Mouse (Mus musculus) stomach, embryonic 16.5 days (tissue): ENCODE data around the gene Spag9. TPM values are rescaled to one million over a fixed set of nuclear protein-coding genes. Genes with fewer than 3 reads are reported as not detected.
A peak's percentile ranks its signal among the peaks of the same experiment; 100 is the strongest.

Experiments used
- ATAC-seq: fragments of 200-750 bp; cut with Nextera tagmentation; 2 replicates; pipeline ENCODE4 v1.8.0; 2017; ENCODE audit warnings: moderate number of reproducible peaks, moderate TSS enrichment; ENCODE audit not compliant: insufficient read depth, low FRiP score
- H3K27ac ChIP-seq: fragments of 300-500 bp; sonication (generic); 2 replicates; pipeline ENCODE4 v1.5.1; 2014; ENCODE audit warnings: low read length
- H3K27me3 ChIP-seq: fragments of 300-500 bp; sonication (generic); 2 replicates; pipeline ENCODE4 v1.6.1; 2014; ENCODE audit warnings: low read length, control low read depth, mixed read lengths; ENCODE audit not compliant: control insufficient read depth, insufficient read depth
- H3K36me3 ChIP-seq: fragments of 300-500 bp; sonication (generic); 2 replicates; pipeline ENCODE4 v1.6.1; 2014; ENCODE audit warnings: low read length; ENCODE audit not compliant: control insufficient read depth, insufficient read depth
- H3K4me1 ChIP-seq: fragments of 300-500 bp; sonication (generic); 2 replicates; pipeline ENCODE4 v1.6.1; 2014; ENCODE audit warnings: low read length, control low read depth, mixed read lengths; ENCODE audit not compliant: control insufficient read depth, insufficient read depth
- H3K4me2 ChIP-seq: fragments of 300-500 bp; sonication (generic); 2 replicates; pipeline ENCODE4 v1.6.1; 2014; ENCODE audit warnings: low read depth, low read length, mixed read lengths
- H3K4me3 ChIP-seq: fragments of 300-500 bp; sonication (generic); replicated peaks from 2 replicates; pipeline ENCODE4 v1.5.1; 2014; ENCODE audit warnings: mild to moderate bottlenecking, low read length
- H3K9ac ChIP-seq: fragments of 300-500 bp; sonication (generic); 2 replicates; pipeline ENCODE4 v1.6.1; 2014; ENCODE audit warnings: low read length
- H3K9me3 ChIP-seq: fragments of 300-500 bp; sonication (generic); replicated peaks from 2 replicates; pipeline ENCODE4 v1.6.1; 2016; ENCODE audit warnings: low read length, control low read depth; ENCODE audit not compliant: control insufficient read depth
- WGBS: fragments of 180-500 bp; shearing (Covaris S2); extraction: QIAGEN DNeasy Blood & Tissue Kit; methylation state at CpG from one replicate; pipeline ENCODE4 v1.1.7; 2014; 5-methylcytosine and 5-hydroxymethylcytosine counted together
- polyA plus RNA-seq: library from polyadenylated mRNA; unstranded; fragments of >200 nt; fragmentation: Nextera tagmentation; extraction: Ambion mirVana; gene quantifications from 2 replicates; pipeline ENCODE4 v1.2.1, GENCODE M21; 2015

The Spag9 gene
- polyA plus RNA-seq, 1 experiment from 2014 or later: 31.0 TPM

DNA sequence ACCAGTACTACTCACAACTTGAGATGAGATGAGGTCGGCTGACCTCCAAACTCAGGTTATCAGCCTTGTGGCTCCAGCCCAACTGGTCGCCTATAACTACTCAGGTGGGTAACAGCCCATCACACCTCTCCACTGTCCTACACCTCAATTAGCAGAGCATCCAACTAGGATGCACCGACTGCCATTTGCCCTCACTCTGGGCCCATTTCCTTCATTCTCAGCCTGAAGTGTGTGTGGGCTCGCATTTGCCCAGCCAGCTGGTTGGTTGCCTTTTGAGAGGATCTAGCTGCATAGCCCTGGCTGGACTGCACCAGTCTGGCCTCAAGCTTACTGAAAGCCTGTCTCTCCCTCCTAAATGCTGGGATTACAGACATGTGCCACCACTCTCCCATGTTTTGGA lies 38.1 kb upstream of the Spag9 start:
- H3K9me3 ChIP-seq: no peaks in the 10 kb centered on the region
- no peak overlapping the region for H3K27ac ChIP-seq
- H3K4me2 ChIP-seq: no peak overlapping the region
- H3K4me1 ChIP-seq: peaks cover 13% of the 10 kb centered on the region
- H3K27me3 ChIP-seq: no peaks in the 10 kb centered on the region
- no peak overlapping the region for H3K9ac ChIP-seq
- no peak overlapping the region for H3K4me3 ChIP-seq
- ATAC-seq: no peak
- 82% methylated on average over 4 of the region's 4 CpGs for WGBS
- H3K36me3 ChIP-seq: peaks cover 12% of the 10 kb centered on the region; the same call in 1 of the 2 replicates

DNA sequence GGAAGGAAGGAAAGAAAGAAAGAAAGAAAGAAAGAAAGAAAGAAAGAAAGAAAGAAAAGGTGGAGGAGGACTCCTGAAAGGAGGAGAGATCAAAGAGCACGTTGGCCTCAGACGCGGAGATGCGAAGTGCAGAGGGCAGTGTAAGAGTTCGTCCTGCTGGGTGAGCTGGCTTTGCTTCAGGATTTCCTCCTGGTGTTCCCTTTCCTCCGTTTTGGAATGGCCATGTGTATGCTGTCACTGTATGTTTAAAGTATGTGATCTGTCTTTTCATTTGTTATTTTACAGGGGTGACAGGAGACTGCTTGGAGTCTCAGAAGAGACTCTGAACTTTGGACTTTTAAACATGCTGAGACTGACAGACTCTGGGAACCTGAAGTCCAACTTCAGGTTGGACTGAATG lies 34.4 kb upstream of the Spag9 start:
- no peaks in the 10 kb centered on the region for H3K9me3 ChIP-seq
- H3K9ac ChIP-seq: no peak overlapping the region
- no peak overlapping the region for H3K4me3 ChIP-seq
- H3K36me3 ChIP-seq: peaks cover 19% of the 10 kb centered on the region; the same call in 1 of the 2 replicates
- H3K4me1 ChIP-seq: peaks cover 2% of the 10 kb centered on the region
- H3K4me2 ChIP-seq: no peak overlapping the region
- no peak for ATAC-seq
- no peak overlapping the region for H3K27ac ChIP-seq
- 79% methylated on average over 6 of the region's 6 CpGs for WGBS
- H3K27me3 ChIP-seq: no peaks in the 10 kb centered on the region

DNA sequence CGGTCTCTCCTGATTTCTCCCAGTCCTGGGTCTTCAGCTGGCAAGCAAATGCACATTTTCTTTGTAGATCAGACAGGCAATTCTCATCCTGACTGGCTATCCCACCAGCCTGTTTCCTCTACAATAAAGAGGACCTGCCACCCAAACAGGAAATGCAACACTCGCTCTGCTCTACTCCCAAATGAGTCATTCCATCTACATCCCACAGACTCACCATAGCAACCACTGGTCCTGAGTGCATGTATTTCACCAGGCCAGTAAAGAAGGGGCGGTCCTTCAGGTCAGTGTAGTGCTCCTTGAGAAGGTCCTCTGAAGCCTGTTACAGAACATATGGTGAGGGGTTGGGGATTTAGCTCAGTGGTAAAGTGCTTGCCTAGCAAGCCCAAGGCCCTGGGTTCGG lies 32.9 kb upstream of the Spag9 start:
- Histone ChIP-seq H3K4me1 (peaks cover 6% of the 10 kb centered on the region), H3K9me3 (no peaks in the 10 kb centered on the region), H3K27ac (no peak overlapping the region), H3K4me2 (no peak overlapping the region), H3K4me3 (no peak overlapping the region), H3K27me3 (no peaks in the 10 kb centered on the region), H3K9ac (no peak overlapping the region), H3K36me3 (peaks cover 19% of the 10 kb centered on the region; the same call in 1 of the 2 replicates)
- ATAC-seq: no peak
- 86% methylated on average over 4 of the region's 4 CpGs for WGBS

DNA sequence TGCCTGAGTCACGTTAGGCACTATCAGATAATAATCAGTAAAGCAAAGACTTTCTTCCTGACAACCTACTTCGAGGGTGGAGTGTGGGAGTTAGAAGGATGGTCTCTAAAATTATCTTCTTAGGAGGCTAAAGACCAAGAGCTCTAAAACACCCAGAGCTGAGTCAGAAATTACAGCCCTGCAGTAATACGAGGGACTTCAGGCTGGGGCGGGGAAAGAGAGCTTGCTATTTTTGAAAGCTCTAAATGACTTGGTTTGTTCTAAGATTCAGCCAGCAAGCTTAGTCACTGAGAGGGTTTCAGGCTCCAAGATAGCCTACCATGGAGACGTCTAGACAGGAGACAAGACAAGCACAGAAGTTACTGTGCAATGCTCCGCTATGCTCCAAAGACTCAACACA lies 30.5 kb upstream of the Spag9 start:
- WGBS: 86% methylated on average over 6 of the region's 6 CpGs
- H3K9ac ChIP-seq: no peak overlapping the region
- no peaks in the 10 kb centered on the region for H3K9me3 ChIP-seq
- H3K27ac ChIP-seq: no peak overlapping the region
- H3K4me3 ChIP-seq: no peak overlapping the region
- ATAC-seq: no peak
- H3K36me3 ChIP-seq: peaks cover 15% of the 10 kb centered on the region; the same call in 1 of the 2 replicates
- no peaks in the 10 kb centered on the region for H3K27me3 ChIP-seq
- H3K4me1 ChIP-seq: peaks cover 6% of the 10 kb centered on the region
- no peak overlapping the region for H3K4me2 ChIP-seq

DNA sequence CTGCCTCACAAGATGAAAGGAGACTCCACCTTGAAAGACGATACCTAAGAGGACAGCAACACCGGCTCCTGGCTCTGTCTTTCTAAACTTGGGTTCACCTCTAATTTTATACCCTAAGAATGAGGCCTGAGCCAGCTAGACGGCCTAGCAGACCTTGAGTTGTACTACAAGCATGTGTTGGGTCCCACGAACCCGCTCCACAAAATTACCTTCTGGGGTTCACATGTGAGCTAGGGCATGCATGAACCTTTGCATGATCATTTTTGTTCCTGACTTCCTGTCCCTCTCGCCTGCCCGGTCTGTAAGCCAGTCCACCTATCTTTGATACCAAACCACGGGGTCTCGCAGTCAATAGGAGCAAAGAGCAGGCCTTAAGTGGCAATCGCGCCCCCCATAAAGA lies 28.5 kb upstream of the Spag9 start:
- H3K4me2 ChIP-seq: peak overlapping the region; percentile 84

DNA sequence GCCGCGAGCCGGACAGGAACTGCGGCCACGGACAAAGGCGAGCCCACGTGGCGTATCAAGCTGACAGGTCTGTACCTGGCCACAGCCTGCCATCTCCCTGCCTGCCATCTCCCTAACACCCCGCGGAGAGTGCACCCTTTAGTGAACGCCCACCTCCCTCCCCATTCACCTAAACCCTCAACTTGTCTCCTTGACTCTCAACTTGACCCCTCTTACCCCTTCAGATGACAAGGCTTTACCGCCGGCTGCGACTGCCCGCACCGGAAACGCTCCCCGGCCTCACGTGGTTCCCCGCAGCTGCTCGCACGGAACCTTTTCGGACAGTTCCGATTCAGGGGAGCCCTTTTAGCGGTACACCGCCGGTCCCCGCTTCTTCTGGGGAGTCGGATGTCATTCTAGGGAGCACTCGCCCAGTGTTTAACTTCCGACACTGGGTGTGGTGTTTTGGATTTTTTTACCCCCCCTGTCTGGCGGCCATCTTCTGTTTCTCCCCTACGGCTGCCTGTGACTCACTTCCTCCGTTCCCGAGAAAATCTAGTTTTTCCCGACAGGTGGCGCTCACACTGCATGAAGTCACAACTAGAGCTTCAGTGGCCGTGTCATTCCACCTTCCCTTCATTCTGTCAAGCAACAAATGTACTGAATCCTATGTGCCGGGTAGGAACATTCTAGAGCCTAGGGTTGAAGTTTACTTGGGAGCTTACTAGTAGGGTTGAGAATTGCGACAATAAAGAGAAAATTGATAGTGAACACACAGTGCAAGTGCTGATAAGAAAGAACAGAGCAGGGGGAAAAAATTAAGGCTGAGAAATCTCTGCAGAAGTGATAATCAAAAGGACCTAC lies 27.7 kb upstream of the Spag9 start, which contains the start of the genes Gm20390 and Nme1:
TSS of gene Gm20390 (minus strand) at position 289 of the 843 bp plus-strand sequence.
TSS of gene Nme1 (minus strand) at position 517 of the 843 bp plus-strand sequence.
- Histone ChIP-seq H3K4me1 (peaks cover 6% of the 10 kb centered on the region), H3K9ac (peak within 1 kb of the TSS; percentile 81), H3K27me3 (no peaks in the 10 kb centered on the region), H3K4me2 (peak within 1 kb of the TSS; percentile 84), H3K27ac (peak within 1 kb of the TSS; percentile 58), H3K9me3 (no peaks in the 10 kb centered on the region), H3K4me3 (peak within 1 kb of the TSS; percentile 69), H3K36me3 (peaks cover 7% of the 10 kb centered on the region; the same call in 1 of the 2 replicates)
- peak; percentile 97 for ATAC-seq
- WGBS: under 1% methylated on average over 40 of the region's 40 CpGs

More for the DNA sequence above, 28.5 kb upstream of the Spag9 start:
- WGBS: 3% methylated on average over 11 of the region's 11 CpGs
- Histone ChIP-seq H3K27me3 (no peaks in the 10 kb centered on the region), H3K4me3 (peak overlapping the region; percentile 69), H3K9ac (peak overlapping the region; percentile 81), H3K4me1 (peaks cover 6% of the 10 kb centered on the region), H3K36me3 (peaks cover 10% of the 10 kb centered on the region; the same call in 1 of the 2 replicates), H3K27ac (peak overlapping the region; percentile 58), H3K9me3 (no peaks in the 10 kb centered on the region)
- ATAC-seq: no peak

DNA sequence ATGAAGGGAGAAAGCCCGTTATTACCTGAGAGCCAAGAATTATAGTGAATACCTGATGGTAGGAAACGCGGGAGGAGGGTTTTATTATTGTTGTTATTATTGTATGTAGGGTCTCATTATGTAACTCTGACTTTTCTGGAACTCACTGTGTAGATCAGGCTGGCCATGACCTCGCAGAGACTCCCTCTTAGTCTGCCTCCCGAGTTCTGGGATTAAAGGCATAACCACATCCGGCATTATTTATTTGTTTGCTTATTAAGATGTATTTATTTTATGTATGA lies 27.1 kb upstream of the Spag9 start:
- ATAC-seq: no peak; the same call in 1 of the 2 replicates

DNA sequence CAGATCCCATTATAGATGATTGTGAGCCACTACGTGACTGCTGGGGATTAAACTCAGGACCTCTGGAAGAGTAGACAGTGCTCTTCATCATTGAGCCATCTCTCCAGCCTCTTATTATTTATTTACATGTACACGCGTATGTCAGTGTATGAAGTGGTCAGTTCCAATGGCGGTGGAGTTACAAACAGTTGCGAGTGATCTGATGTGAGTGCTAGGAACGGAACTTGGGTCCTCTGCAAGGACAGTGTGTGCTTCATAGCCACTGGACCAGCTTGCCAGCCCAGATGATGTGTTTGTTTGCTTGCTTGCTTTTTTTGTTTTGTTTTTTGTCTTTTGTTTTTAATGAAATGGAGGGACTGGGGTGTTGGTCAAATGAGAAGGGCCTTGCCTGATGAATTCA lies 26.7 kb upstream of the Spag9 start:
- WGBS: 93% methylated on average over 6 of the region's 6 CpGs
- no peak for ATAC-seq
- Histone ChIP-seq H3K4me3 (no peak overlapping the region), H3K9me3 (no peaks in the 10 kb centered on the region), H3K36me3 (peaks cover 7% of the 10 kb centered on the region; the same call in 1 of the 2 replicates), H3K27ac (no peak overlapping the region), H3K4me2 (no peak overlapping the region), H3K4me1 (peaks cover 6% of the 10 kb centered on the region), H3K9ac (no peak overlapping the region), H3K27me3 (no peaks in the 10 kb centered on the region)

More for the DNA sequence above, 27.1 kb upstream of the Spag9 start:
- H3K4me2 ChIP-seq: peak overlapping the region; percentile 29
- H3K9ac ChIP-seq: no peak overlapping the region; the same call in 1 of the 2 replicates
- WGBS: 39% methylated on average over 6 of the region's 6 CpGs
- no peak overlapping the region for H3K27ac ChIP-seq
- H3K4me1 ChIP-seq: peaks cover 6% of the 10 kb centered on the region
- H3K4me3 ChIP-seq: peak overlapping the region; percentile 69
- H3K36me3 ChIP-seq: peaks cover 7% of the 10 kb centered on the region; the same call in 1 of the 2 replicates
- H3K27me3 ChIP-seq: no peaks in the 10 kb centered on the region
- H3K9me3 ChIP-seq: no peaks in the 10 kb centered on the region

DNA sequence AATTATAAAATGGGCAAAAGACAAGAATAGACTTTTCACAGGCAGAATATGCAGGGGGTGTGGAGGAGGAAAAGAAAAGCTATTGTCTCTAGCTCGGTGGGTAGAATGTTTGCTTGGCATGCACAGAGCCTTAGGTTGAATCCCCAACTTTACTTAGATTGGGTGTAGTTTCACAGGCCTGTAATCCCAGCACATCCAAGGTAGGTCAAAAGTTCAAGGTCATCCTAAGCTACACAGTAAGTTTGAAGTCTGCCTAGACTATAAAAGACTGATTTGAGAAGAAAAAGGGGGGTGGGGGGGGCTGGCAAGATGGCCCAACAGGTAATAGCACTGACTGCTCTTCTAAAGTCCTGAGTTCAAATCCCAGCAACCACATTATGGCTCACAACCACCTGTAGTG lies 26.1 kb upstream of the Spag9 start:
- Histone ChIP-seq H3K4me2 (no peak overlapping the region), H3K36me3 (peaks cover 7% of the 10 kb centered on the region; the same call in 1 of the 2 replicates), H3K27ac (no peak overlapping the region), H3K9me3 (no peaks in the 10 kb centered on the region), H3K4me1 (peaks cover 6% of the 10 kb centered on the region), H3K4me3 (no peak overlapping the region), H3K9ac (no peak overlapping the region), H3K27me3 (no peaks in the 10 kb centered on the region)
- ATAC-seq: no peak
- 63% methylated on average over 1 of the region's 1 CpGs for WGBS
